Mouse (Mus musculus) kidney, adult 2 months (tissue): ENCODE results near the gene Srgap1. TPM values are rescaled to one million over a fixed set of nuclear protein-coding genes. Genes with fewer than 3 reads are reported as not detected.
A peak's percentile ranks its signal among the peaks of the same experiment; 100 is the strongest.

Experiments
- DNase-seq: peaks from one replicate; pipeline ENCODE4 v3.0.0; 2021
- H3K27ac ChIP-seq: fragments of 200-500 bp; 2 replicates; pipeline ENCODE4 v1.5.1; 2012; ENCODE audit warnings: low read depth, low read length, control low read depth, inconsistent platforms; ENCODE audit not compliant: insufficient read depth
- H3K27me3 ChIP-seq: fragments of 200-500 bp; replicated peaks from 2 replicates; pipeline ENCODE4 v1.6.1; 2012; ENCODE audit warnings: mild to moderate bottlenecking, moderate library complexity, low read length, inconsistent platforms; ENCODE audit not compliant: control insufficient read depth, insufficient read depth
- H3K36me3 ChIP-seq: fragments of 200-500 bp; 2 replicates; pipeline ENCODE4 v1.6.1; 2012; ENCODE audit warnings: mild to moderate bottlenecking, moderate library complexity, low read length, inconsistent platforms; ENCODE audit not compliant: control insufficient read depth, insufficient read depth
- H3K4me1 ChIP-seq: fragments of 200-500 bp; 2 replicates; pipeline ENCODE4 v1.6.1; 2011; ENCODE audit warnings: low read length; ENCODE audit not compliant: control insufficient read depth, insufficient read depth
- H3K4me3 ChIP-seq: fragments of 200-500 bp; 2 replicates; pipeline ENCODE4 v1.5.1; 2011; ENCODE audit warnings: mild to moderate bottlenecking, low read depth, low read length, control low read depth; ENCODE audit not compliant: insufficient read depth
- CTCF ChIP-seq: fragments of 200-500 bp; conservative IDR thresholded peaks from 2 replicates; pipeline ENCODE4 v1.5.1; 2011; ENCODE audit warnings: low read depth, mild to moderate bottlenecking, control low read depth, low read length, moderate library complexity, mixed read lengths; ENCODE audit not compliant: insufficient read depth, insufficient read length
- POLR2A ChIP-seq: fragments of 200-500 bp; IDR thresholded peaks from one replicate; pipeline ENCODE4 v1.6.1; 2011; ENCODE audit warnings: low read depth, low read length, control low read depth
- WGBS: fragments of 180-500 bp; shearing (Covaris S2); methylation state at CpG from one replicate; pipeline ENCODE4 v1.1.7; 2018; 5-methylcytosine and 5-hydroxymethylcytosine counted together
- polyA plus RNA-seq: library from polyadenylated mRNA; depleted of rRNA; stranded (reverse); fragments of >200 nt; gene quantifications from 2 replicates; pipeline ENCODE4 v1.2.3, GENCODE M21; 2012

Gene Srgap1
- polyA plus RNA-seq, 1 experiment = 3.4 TPM

GRCm38 (mm10) chr10:121986997-121987396 is 60.1 kb downstream of the Srgap1 start:
- Histone ChIP-seq H3K36me3 (no peaks in the 10 kb centered on the region), H3K4me1 (no peaks in the 10 kb centered on the region), H3K27me3 (no peaks in the 10 kb centered on the region), H3K27ac (no peak overlapping the region), H3K4me3 (no peak overlapping the region)
- 84% methylated on average over 4 of the region's 4 CpGs for WGBS
- TF ChIP-seq CTCF (no peak), POLR2A (no peak)
- DNase-seq = no peak

GRCm38 (mm10) chr10:121984887-121985286 is 62.2 kb downstream of the Srgap1 start:
- Histone ChIP-seq H3K27ac (no peak overlapping the region), H3K27me3 (no peaks in the 10 kb centered on the region), H3K4me1 (no peaks in the 10 kb centered on the region), H3K36me3 (no peaks in the 10 kb centered on the region), H3K4me3 (no peak overlapping the region)
- no peak for TF ChIP-seq POLR2A
- no peak for TF ChIP-seq CTCF
- DNase-seq = no peak
- 90% methylated on average over 10 of the region's 10 CpGs for WGBS

DNA sequence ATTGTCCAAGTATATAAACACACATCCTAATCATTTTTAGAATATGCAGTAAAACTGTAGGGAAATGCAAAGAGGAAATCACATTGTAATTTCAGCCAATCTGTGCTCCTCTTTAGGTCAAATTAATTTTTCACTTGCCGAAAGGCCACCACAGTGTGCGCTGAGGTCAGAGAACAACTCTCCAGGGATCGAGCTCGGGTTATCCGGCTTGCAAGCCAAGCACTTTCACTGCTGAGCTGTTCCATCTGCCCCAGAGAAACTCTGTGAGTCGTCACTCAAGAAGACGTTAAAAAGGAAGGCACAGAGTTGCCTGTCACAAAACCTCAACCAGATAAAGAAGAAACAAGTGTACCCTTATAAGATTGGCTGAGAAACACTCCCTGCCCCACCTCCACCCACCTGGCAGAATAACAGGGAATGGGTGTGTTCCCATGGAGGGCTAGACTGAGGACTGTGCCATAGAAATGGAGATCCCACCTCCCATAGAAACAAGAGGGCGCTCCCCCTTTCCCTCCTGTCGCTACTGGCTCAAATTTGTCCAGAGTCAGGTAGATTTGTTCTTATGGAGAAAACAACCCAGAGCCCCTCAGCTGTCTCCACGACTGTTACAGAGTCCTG is 63.0 kb downstream of the Srgap1 start:
- Histone ChIP-seq H3K4me3 (no peak overlapping the region), H3K27ac (no peak overlapping the region), H3K4me1 (no peaks in the 10 kb centered on the region), H3K27me3 (no peaks in the 10 kb centered on the region), H3K36me3 (no peaks in the 10 kb centered on the region)
- TF ChIP-seq POLR2A (no peak), CTCF (no peak)
- peak; percentile 79 for DNase-seq
- WGBS = 41% methylated on average over 10 of the region's 10 CpGs

GRCm38 (mm10) chr10:121975330-121975729 is 71.8 kb downstream of the Srgap1 start:
- H3K27ac ChIP-seq = no peak overlapping the region
- H3K27me3 ChIP-seq = no peaks in the 10 kb centered on the region
- 51% methylated on average over 6 of the region's 6 CpGs for WGBS
- no peak overlapping the region for H3K4me3 ChIP-seq
- DNase-seq = peak; percentile 31
- H3K4me1 ChIP-seq = no peaks in the 10 kb centered on the region
- TF ChIP-seq CTCF = no peak
- no peak for TF ChIP-seq POLR2A
- H3K36me3 ChIP-seq = no peaks in the 10 kb centered on the region

GRCm38 (mm10) chr10:121974591-121974990 is 72.5 kb downstream of the Srgap1 start:
- Histone ChIP-seq H3K4me1 (no peaks in the 10 kb centered on the region), H3K36me3 (no peaks in the 10 kb centered on the region), H3K27ac (no peak overlapping the region), H3K4me3 (no peak overlapping the region), H3K27me3 (no peaks in the 10 kb centered on the region)
- DNase-seq = no peak
- WGBS = 86% methylated on average over 4 of the region's 4 CpGs
- no peak for TF ChIP-seq POLR2A
- no peak for TF ChIP-seq CTCF

GRCm38 (mm10) chr10:121973281-121973680 is 73.8 kb downstream of the Srgap1 start:
- H3K36me3 ChIP-seq = no peaks in the 10 kb centered on the region
- H3K4me1 ChIP-seq = no peaks in the 10 kb centered on the region
- H3K4me3 ChIP-seq = no peak overlapping the region
- TF ChIP-seq CTCF (no peak), POLR2A (no peak)
- 92% methylated on average over 7 of the region's 7 CpGs for WGBS
- no peak overlapping the region for H3K27ac ChIP-seq
- no peaks in the 10 kb centered on the region for H3K27me3 ChIP-seq
- DNase-seq = no peak

GRCm38 (mm10) chr10:121972249-121972892 is 74.7 kb downstream of the Srgap1 start:
- WGBS = 83% methylated on average over 10 of the region's 10 CpGs

More at GRCm38 (mm10) chr10:121972249-121972892, 74.7 kb downstream of the Srgap1 start:
- Histone ChIP-seq H3K4me3 (no peak overlapping the region), H3K36me3 (no peaks in the 10 kb centered on the region), H3K27ac (no peak overlapping the region), H3K27me3 (no peaks in the 10 kb centered on the region), H3K4me1 (no peaks in the 10 kb centered on the region)
- no peak for DNase-seq
- TF ChIP-seq CTCF (no peak), POLR2A (no peak)
